Mouse (Mus musculus) urinary bladder, adult 2 months (tissue): ENCODE results near the gene Gm4707. TPM values are rescaled to one million over a fixed set of nuclear protein-coding genes. Genes with fewer than 3 reads are reported as not detected.
A peak's percentile ranks its signal among the peaks of the same experiment; 100 is the strongest.
"Not testable (repeated sequence)": the region's sequence is repeated elsewhere in the genome, so short reads cannot be mapped to it uniquely, and the experiment has no call there.

Experiments
- DNase-seq: peaks from one replicate; pipeline ENCODE4 v3.0.0; 2022; ENCODE audit warnings: low spot score
- polyA plus RNA-seq: library from polyadenylated mRNA; depleted of rRNA; stranded (reverse); fragments of >200 nt; gene quantifications from 2 replicates; pipeline ENCODE4 v1.2.3, GENCODE M21; 2012; rRNA removed

The Gm4707 gene
- 0.47 and 1.2 TPM in 2 replicates for polyA plus RNA-seq

- no peak for DNase-seq
Measured at GRCm38 (mm10) chr17:71459818-71460217, at the start of gene Gm4707. Gm4707 (minus strand) TSS chr17:71459918.

GRCm38 (mm10) chr17:71506832-71507231, 47.1 kb upstream of the Gm4707 start:
- DNase-seq = no peak

DNA sequence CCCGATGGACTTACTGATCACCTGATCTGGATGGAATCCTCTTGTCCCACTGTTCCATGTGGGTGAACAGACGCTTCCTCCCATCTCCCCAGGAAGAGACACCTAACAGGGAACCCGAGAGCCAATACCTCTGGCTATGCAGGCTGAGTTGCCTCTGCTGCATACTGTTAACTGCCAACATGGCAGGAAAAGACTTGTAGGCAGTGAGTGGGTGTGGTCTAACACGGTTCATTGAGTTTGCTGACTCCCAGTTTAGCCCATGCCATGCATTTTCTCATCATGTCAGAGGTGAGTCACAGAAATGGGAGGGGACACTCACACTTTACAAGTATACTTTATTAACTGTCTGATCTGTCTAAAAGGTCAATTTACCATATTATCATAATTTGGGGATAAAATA, 36.1 kb upstream of the Gm4707 start:
- DNase-seq = no peak

DNA sequence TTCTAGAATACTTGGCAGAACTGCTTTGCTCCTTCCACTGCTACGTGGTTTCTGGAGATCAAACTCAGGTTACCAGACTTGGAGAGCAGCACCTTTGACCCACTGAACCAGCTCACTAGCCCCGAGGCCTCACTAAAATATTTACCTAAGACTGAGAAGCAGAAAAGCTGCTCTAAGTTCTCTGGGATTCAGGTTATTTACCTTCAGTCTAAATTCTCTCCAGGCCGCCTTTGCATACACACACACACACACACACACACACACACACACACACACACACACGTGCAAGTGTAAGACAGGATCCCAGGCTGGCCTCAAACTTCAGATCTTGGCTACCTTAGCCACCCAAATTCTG, 31.6 kb upstream of the Gm4707 start:
- no peak for DNase-seq

- no peak for DNase-seq
Measured at GRCm38 (mm10) chr17:71490666-71491331, 31.1 kb upstream of the Gm4707 start.

DNA sequence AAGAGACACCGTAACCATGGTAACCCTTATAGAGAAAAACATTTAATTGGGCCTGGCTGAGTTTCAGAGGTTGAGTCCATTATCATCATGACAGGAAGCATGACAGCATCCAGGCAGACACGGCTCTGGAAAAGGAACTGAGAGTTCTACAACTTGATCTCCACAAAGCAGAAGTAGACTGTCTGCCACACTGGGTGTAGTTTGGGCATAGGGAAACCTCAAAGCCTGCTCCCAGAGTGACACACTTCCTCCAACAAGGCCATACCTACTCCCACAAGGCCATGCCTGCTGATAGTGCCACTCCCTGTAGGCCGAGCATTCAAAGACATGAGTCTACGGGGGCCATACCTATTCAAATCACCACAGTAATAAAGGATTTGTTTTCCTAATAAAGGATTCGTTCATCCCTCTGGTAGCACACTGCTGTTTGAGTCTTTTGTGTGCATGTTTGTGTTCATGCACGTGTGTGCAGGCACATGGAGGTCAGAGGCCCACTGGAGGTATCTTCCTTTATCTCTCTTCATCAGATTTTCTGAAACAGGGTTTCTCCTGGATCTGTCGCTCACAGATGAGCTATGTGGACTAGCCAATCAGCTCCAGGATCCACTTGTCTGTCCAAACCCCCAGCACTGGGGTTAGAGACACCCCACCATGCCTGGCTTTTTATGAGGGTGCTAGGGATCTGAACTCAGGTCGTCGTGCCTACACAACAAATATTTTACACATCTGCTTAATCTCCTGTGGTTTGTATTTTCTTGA, 30.2 kb upstream of the Gm4707 start:
- DNase-seq = no peak

- DNase-seq = no peak
Measured at GRCm38 (mm10) chr17:71486231-71486851, 26.6 kb upstream of the Gm4707 start.

- no peak for DNase-seq
Measured at GRCm38 (mm10) chr17:71485791-71486230, 26.1 kb upstream of the Gm4707 start.

- no peak for DNase-seq
Measured at GRCm38 (mm10) chr17:71484711-71485110, 25.0 kb upstream of the Gm4707 start.

GRCm38 (mm10) chr17:71483418-71484060, 23.8 kb upstream of the Gm4707 start:
- DNase-seq = no peak

- no peak for DNase-seq
Measured at GRCm38 (mm10) chr17:71479381-71479901, 19.7 kb upstream of the Gm4707 start.

GRCm38 (mm10) chr17:71477481-71477880, 17.8 kb upstream of the Gm4707 start:
- no peak for DNase-seq

- no peak for DNase-seq
Measured at GRCm38 (mm10) chr17:71476346-71477020, 16.8 kb upstream of the Gm4707 start.

- peak; percentile 66 for DNase-seq
Measured at GRCm38 (mm10) chr17:71475705-71476089, 16.0 kb upstream of the Gm4707 start.

GRCm38 (mm10) chr17:71474762-71475704, 15.3 kb upstream of the Gm4707 start, which contains the start of gene Smchd1:
Smchd1 (minus strand) TSS chr17:71475343.
- DNase-seq = peak; percentile 92

- DNase-seq = no peak
Measured at GRCm38 (mm10) chr17:71474128-71474527, 14.4 kb upstream of the Gm4707 start.

DNA sequence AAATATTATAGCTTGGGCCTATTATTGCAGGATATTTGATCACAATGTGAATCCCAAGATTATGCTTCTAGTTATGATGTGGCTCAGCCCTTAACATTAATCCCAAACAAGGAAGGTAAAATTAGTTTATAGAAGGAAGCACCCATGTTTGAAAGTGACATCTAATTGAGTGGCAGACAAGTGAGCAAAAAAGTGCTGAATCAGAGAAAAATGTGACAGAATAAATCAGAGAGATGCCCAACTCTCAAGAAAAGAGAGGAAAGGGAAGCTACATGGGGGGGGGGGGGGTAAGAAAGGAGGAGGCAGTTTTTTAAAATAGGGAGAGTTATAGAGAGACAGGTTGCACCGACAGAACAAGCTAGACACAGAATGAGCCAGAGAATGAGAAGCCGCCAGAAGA, 11.5 kb upstream of the Gm4707 start:
- no peak for DNase-seq

- no peak for DNase-seq
Measured at GRCm38 (mm10) chr17:71460312-71460711, 594 bp upstream of the Gm4707 start.

- not testable (repeated sequence) for DNase-seq
Measured at GRCm38 (mm10) chr17:71457361-71457760, 2.4 kb downstream of the Gm4707 start.

- no peak for DNase-seq
Measured at GRCm38 (mm10) chr17:71445191-71445590, 14.5 kb downstream of the Gm4707 start.
